Mouse (Mus musculus): Measurements from ENCODE around the gene Islr2.

Gene Islr2

DNA sequence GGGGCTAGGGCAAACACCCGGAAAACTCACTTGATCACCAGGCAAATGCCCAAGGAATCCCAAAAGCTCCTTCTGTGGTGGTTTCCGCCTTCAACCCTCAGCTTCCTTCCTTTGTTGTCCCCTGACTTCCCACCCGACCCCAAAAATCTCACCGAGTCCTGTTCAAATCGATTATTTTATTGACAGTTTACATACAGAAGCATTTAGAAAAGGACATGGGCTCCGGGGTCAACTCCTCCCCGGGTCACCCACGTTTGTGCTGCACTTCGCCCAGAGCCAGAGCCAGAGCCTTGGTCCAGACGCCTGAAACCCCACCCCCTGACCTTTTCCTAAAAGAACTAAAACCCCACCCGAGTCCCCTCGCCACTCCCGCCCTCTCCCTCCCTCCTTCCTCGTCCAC lies 8.0 kb downstream of the Islr2 start:
- no peak for DNase-seq

GRCm38 (mm10) chr9:58195671-58196070 lies 8.4 kb downstream of the Islr2 start:
- DNase-seq, result no peak

- no peak for DNase-seq
These were observed 9.9 kb downstream of the Islr2 start for GRCm38 (mm10) chr9:58194222-58194621.

DNA sequence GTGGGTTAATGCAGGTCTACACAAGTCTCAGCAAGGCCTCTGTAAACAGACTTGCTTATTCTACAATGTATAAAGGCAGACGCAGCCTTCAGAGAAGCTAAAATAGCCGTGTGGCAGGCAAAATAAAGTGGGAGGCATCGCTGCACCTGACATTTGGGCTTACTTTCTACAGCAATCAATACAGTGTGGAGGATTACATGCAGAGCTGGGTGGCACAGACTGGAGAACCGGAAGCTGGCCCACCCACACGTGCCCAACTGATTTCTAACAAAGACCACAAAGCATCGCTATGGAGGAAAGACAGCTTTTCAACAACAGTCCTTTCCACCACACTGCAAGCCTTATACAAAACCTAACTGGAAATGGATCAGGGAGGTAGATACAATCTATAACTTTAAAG lies 19.7 kb downstream of the Islr2 start:
- no peak for DNase-seq

DNA sequence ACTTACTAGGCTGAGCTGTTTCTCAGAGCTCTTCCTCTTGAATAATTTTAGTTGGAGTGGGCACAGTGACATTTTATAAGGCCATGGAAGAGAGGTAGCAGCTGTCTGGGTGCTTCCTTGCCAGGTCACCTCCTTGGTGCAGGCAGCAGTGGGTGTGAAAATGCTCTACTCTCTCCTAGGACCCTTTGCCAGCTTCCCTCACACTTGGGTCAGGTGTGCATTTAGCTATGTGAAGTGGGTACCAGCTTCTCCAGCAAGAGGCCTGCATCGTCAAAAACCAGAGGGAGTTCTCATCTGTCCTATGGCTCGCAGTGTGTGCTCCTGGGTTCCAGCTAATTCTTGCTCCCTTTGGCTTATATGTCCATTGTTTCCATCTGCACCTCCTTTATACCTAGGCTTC lies 24.7 kb downstream of the Islr2 start:
- DNase-seq, result no peak

DNA sequence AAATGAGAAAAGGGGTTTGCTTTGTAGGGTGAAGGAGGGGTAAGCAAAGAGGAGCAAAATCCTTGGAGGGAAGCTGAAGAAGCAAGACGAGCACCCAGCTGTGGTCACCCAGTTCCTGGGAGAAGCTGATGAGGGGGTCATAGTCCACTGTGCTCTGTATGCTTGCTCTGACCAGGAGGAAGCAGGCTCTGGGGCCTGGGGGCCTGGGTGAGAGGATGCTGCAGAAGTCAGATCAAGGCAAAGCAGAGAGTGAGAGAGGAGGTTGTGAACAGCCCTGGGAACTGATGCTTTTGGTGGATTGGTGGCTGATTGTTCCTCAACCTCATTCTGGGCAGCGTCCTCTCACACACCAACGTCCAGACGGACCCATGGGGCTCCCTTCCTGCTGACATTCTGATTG lies 27.0 kb downstream of the Islr2 start:
- DNase-seq, result no peak

- DNase-seq, result no peak
These were observed 28.2 kb downstream of the Islr2 start for GRCm38 (mm10) chr9:58175745-58176487.

GRCm38 (mm10) chr9:58174818-58175251 lies 29.3 kb downstream of the Islr2 start:
- DNase-seq, result no peak

DNA sequence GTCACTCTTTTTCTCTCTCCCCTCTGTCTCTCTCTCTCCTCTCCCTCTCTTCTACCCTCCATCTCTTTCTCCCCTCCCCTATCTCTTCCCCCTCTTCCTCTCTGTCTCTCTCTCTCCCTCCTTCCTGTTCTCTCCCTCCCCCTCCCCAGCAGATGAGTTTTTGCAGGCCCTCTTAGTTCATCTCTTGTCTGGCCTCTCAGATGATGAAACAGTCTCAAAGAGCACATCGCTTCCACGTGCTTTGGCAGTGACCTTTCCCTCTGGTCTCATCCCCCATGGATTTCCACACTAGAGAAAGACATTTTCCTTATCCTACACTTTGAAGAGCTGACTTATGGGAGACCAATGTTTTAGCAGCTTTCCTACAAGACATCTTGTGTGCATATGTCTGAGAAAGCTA lies 31.3 kb downstream of the Islr2 start:
- no peak for DNase-seq

DNA sequence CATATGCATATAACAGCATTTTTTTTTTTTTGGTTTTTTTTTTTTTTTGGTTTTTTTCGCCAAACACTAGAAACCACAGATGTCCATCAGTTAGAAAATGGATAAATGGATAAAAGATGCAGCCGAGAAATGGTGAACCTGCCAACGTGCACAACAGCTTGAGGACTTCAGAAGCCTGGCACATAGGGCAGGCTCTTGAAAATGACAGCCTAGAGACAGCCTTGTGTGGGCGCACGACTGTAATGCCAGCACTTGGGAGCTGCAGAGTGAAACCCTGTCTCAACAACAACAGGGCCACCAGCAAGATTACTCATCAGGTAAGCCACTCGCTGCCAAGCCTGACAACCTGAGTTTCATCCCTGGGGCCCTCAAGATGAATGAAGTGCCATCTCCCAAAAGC lies 34.7 kb downstream of the Islr2 start:
- DNase-seq, result no peak

DNA sequence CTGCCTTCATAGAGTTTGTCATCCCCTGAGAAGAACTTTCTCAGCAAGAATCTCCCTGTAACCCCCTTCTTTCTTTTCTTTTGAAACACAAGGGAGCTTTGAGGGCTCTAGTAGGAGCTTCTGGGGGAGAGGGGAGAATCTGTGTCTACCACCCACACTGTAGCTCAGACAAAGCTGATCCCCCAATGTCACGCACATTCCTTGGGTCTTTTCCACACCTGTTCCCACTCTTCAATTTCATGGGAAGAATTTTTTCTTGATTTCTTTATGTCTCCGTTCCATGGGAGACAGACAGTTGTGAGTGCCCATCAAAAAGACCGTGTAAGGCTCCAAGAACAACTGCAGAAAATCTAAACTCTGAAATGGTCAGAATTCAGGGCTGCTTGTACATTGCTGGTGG lies 35.2 kb downstream of the Islr2 start:
- DNase-seq, result no peak

DNA sequence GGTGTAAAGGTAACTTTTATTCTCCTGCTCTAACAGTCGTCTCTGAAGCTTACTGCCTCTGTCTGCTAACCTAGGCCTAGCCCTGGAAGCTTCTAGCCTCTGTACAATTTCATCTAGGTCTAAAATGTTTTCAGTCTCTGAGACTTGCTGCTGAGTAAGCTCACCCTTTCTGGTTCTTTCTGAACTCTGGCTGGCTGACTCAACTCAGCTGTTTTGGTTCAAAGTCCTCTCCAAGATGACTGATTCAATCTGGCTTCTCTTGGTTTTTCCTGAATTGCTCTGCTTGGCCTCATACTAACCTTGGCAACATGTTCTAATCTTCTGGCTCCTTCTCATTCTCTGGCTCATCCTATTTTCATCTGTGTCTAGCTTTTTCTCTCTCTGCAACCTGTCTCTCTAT lies 38.3 kb downstream of the Islr2 start:
- DNase-seq, result no peak

GRCm38 (mm10) chr9:58163146-58163545 lies 41.0 kb downstream of the Islr2 start:
- DNase-seq, result no peak

DNA sequence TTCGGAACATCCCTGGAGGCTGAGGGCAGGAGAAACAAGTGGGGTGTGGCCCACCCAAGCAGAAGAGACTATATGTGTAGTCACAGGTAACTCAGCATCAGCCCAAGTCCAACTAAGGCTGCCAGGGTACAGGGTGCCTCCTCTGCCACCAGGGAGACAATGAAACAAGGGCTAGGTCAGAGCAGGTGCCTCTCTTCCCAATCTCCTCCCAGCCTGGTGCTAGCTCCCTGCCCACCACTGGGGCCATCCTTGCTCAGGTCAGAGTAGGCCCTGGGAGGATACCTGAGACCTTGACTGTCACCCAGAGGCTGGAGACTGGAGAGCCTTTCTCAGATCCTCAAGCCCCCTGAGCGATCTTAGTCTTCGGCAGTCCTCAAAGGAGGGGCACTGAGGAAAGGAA lies 41.9 kb downstream of the Islr2 start:
- no peak for DNase-seq

DNA sequence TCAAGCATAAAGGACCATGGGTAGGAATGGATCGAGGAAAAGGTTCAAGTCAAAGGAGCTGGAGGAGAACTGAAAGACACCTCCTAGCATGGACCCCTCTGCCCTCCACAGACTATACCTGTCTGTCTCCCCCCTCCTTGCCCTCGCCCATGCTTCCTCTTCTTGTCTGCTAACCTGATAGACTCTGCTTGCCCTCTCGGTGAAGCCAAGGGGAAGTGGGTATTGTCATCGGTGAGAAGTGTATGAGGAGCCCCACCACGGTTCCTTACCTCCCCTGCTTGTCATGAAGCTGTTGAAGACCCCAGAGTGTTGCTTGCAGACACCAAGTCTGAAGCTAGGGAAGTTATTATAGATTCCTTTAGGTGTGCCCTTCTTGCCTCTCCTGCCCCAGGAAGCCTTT lies 43.8 kb downstream of the Islr2 start:
- DNase-seq, result no peak

DNA sequence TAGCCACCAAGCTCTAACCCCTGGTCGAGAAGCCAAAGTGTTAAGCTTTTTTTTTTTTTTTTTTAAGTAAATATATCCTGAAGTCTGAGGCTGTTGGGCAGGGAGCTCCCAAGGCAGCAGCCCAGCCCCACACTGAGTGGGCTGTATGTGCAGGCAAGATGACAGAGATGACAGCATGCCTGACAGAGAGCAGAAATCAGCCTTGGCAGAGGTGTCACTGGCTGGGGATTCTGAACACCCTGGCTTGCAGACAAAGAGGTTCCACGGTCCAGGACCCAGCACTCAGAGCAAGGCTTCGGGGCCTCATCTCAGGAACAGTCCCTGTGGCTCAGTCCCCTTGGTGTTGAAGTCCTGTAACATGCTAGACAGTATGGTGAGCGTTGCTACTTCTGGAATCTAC lies 44.3 kb downstream of the Islr2 start:
- DNase-seq, result no peak

- DNase-seq, result no peak
These were observed 45.4 kb downstream of the Islr2 start for GRCm38 (mm10) chr9:58158541-58159311.

GRCm38 (mm10) chr9:58157838-58158237 lies 46.3 kb downstream of the Islr2 start:
- no peak for DNase-seq

DNA sequence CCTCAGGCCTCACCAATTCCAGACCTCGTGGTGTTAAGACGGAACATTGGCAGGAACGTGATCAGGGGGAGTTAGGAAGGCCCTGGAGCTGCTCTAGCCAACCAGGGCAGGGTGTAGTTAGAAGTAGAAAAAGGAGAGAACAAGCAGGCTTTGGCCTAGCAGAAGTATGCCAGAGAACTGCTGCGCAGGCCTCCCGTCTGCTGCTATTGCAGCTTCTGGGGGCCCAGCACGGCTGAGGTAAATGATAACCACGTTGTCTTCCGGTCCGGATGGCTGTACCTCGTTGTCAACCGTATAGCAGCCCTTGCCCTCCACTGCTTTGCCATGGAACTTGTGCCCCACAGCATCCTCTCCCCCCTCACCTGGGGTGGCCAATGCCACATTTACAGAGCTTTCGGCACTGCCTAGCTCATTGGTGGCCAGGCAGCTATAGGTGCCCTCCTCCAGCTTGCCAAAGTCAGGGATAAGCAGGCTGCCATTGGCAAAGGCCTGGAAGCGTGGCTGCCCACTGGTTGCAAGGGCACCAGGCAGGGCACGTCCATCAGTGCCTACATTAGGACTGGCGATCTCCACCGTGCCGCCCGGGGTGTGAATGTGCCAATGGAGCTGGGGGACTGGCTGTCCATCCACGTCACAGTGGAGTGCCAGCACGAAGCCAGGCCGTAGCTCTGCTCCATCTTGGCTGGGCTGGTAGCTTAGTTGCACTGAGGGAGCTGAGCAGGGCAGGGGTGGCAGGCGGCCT lies 47.1 kb downstream of the Islr2 start:
- DNase-seq, result no peak

DNA sequence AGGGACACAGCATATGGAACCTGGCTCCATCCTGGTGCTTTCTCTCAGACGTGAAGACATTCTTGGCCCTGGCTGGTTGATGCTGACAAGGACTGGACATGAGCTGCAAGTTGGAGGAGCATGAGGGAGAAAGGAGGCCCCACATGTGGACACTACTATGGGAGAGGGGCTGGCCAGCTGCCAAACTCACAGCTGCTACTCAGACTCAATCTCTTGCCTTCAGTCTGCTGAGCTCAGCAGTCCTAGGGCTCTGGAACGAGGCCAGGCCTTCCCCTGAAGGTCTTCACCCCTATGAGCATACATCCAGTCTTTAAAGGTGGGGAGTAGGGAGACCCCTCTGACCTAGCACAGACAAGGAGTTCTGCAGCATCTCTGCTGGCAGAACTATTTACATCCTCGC lies 48.8 kb downstream of the Islr2 start:
- no peak for DNase-seq

DNA sequence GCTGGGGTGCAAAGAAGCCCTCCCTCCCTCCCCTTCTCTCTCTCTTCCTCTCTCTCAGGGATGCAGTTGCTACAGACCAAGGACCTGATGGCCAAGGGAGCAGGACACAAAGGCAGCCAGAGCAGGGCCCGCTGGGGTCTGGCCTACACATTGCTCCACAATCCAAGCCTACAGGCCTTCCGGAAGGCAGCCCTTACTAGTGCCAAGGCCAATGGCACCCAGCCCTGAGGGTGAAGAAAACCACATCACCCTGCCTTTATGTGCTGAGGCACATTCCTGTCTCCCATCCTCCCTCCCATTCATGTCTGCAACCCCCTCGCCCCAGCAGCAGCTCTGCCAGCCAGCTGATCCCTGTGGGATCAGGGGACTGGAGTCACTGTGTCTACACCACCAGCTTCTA lies 51.0 kb downstream of the Islr2 start:
- no peak for DNase-seq

DNA sequence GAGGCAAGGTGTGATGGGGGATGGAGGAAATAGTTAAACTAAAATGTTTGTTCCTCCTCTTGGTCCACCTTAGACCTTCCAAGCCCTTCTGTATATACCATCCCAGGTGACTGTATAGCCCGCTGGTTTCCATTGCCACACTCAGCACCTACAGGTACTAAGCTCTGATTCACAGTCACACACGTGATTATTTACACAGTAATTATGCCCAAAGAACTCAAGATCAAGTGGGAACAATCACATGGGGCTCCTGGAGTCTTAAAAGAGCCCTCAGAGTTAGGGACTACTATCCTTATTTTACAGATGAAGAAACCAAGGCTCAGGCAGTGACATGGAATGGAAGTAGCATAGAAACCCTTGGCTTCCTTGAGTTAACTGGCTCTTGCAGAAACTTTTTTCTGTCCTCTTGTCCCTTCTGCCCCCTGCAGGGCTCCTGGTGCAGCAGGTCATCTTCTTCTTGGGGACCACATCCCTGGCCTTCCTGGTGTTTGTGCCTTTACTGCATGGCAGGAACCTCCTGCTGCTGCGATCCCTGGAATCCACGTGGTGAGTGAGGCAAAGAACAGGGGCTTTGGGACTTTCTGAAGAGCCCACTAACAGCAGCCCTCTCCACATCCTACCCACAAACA lies 53.3 kb downstream of the Islr2 start:
- DNase-seq, result no peak

- no peak for DNase-seq
These were observed 55.3 kb downstream of the Islr2 start for GRCm38 (mm10) chr9:58148806-58149205.

All from cerebellum, adult 11-12 months (tissue).